17 mouse cellular contexts compared by ENCODE assay signal in the genomic region with DNA sequence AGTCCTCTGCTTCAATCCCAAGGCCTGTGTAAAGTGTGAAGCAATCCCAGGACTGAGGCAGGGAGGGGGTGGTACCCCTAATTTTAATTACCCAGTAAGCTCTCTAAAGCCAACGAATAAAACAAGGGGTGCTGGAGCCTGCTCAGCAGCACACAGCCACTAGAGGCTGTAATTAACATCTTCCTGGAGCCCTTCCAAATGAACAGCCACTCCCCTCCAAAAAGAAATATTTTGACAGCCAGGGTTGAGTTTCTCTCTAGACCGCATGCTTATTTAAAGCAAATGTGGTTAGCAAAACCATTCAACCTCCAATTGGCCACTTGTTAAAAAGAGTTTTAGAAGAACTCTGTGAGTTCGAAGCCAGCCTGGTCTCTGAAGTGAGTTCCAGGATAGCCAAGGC.
"Had no signal": no experiment of that assay in that cellular context is flagged by ENCODE, and none has a peak within 500 bp of the region (broad histone marks: within the 10 kb centered on the region; RNA-seq: fewer than 3 reads in every experiment).

No protein-coding gene starts in this region.

- H3K9ac ChIP-seq: liver, postnatal 0 days; lung, embryonic 15.5 days; midbrain, embryonic 13.5 days; neural tube, embryonic 12.5 days; stomach, embryonic 15.5 days had no signal

- H3K9me3 ChIP-seq: lung, embryonic 15.5 days; midbrain, embryonic 13.5 days; stomach, embryonic 15.5 days had no signal

- H3K4me3 ChIP-seq: lung, embryonic 15.5 days; megakaryocyte, embryonic 14.5 days; midbrain, embryonic 13.5 days; neural tube, embryonic 12.5 days; stomach, embryonic 15.5 days had no signal

- ATAC-seq: liver, postnatal 0 days; lung, postnatal 0 days; midbrain, embryonic 13.5 days; midbrain, embryonic 16.5 days had no signal

- H3K27ac ChIP-seq: lung, embryonic 15.5 days; macrophage; midbrain, embryonic 13.5 days; neural tube, embryonic 12.5 days; stomach, embryonic 15.5 days; stomach, postnatal 0 days had no signal

- H3K36me3 ChIP-seq: lung, embryonic 15.5 days; midbrain, embryonic 13.5 days; neural tube, embryonic 12.5 days; stomach, embryonic 15.5 days had no signal

- DNase-seq: liver, postnatal 0 days; lung, adult 2 months; lung, postnatal 14 days; lung, postnatal 36 days; right cerebral cortex, postnatal 14 days; thymus, adult 2 months; thymus, postnatal 25 days; thymus, postnatal 4 days had no signal

- H3K4me1 ChIP-seq: lung, embryonic 15.5 days; megakaryocyte, embryonic 14.5 days; neural tube, embryonic 12.5 days; stomach, embryonic 15.5 days had no signal

- H3K4me2 ChIP-seq: lung, embryonic 15.5 days; midbrain, embryonic 13.5 days; neural tube, embryonic 12.5 days; stomach, embryonic 15.5 days had no signal

- H3K27me3 ChIP-seq: lung, embryonic 15.5 days; midbrain, embryonic 13.5 days; neural tube, embryonic 12.5 days; stomach, embryonic 15.5 days had no signal
